In genomic region chr3:144506213-144506612, GRCm38 (mm10) we compare ENCODE assay signal across 9 mouse cellular contexts.
DNase-seq lines count a peak whose midpoint lies in the region; ATAC-seq lines count a peak whose summit lies in the region.
"Had no signal": no experiment of that assay in that cellular context is flagged by ENCODE, and none has a peak within 500 bp of the region (broad histone marks: within the 10 kb centered on the region; RNA-seq: fewer than 3 reads in every experiment).

No protein-coding gene starts in this region.

- no peak for ATAC-seq in hindbrain, embryonic 11.5 days (ENCODE audit: low FRiP score)
- ATAC-seq in hindbrain, embryonic 12.5 days (ENCODE audit: low FRiP score), result no peak
- peak; percentile 76 for ATAC-seq in liver, embryonic 13.5 days (ENCODE audit: low read depth)
- ATAC-seq in inflammation-experienced regulatory T-cells, adult 6 months, result no peak
- no peak for ATAC-seq in midbrain, embryonic 13.5 days

- H3K27me3 ChIP-seq in hindbrain, embryonic 11.5 days (ENCODE audit: control insufficient read depth, insufficient read depth, low read length), result no peaks in the 10 kb centered on the region
- no peaks in the 10 kb centered on the region for H3K27me3 ChIP-seq in hindbrain, embryonic 12.5 days
- H3K27me3 ChIP-seq in liver, embryonic 13.5 days, result no peaks in the 10 kb centered on the region
- no peaks in the 10 kb centered on the region for H3K27me3 ChIP-seq in midbrain, embryonic 13.5 days
- H3K27me3 ChIP-seq: hindbrain, embryonic 15.5 days had no signal

- no peaks in the 10 kb centered on the region for H3K36me3 ChIP-seq in hindbrain, embryonic 11.5 days (ENCODE audit: control insufficient read depth, insufficient read depth, low read length)
- H3K36me3 ChIP-seq in hindbrain, embryonic 12.5 days, result no peaks in the 10 kb centered on the region
- H3K36me3 ChIP-seq in liver, embryonic 13.5 days, result no peaks in the 10 kb centered on the region
- no peaks in the 10 kb centered on the region for H3K36me3 ChIP-seq in midbrain, embryonic 13.5 days
- H3K36me3 ChIP-seq: hindbrain, embryonic 15.5 days had no signal

- intact Hi-C loops in left cerebral cortex, postnatal 36 days (cut with DNase I), result no loop called here

- 12% methylated on average over 3 of the region's 3 CpGs for WGBS in hindbrain, embryonic 11.5 days
- 12% methylated on average over 3 of the region's 3 CpGs for WGBS in hindbrain, embryonic 12.5 days
- WGBS in liver, embryonic 13.5 days (ENCODE audit: insufficient replicate concordance), result 44% methylated on average over 3 of the region's 3 CpGs
- 32% methylated on average over 3 of the region's 3 CpGs for WGBS in midbrain, embryonic 13.5 days

- H3K27ac ChIP-seq in hindbrain, embryonic 11.5 days (ENCODE audit: low read depth, low read length), result no peak overlapping the region
- no peak overlapping the region for H3K27ac ChIP-seq in hindbrain, embryonic 12.5 days
- H3K27ac ChIP-seq in liver, embryonic 13.5 days, result peak overlapping the region; percentile 35; the same call in 1 of the 2 replicates
- H3K27ac ChIP-seq in midbrain, embryonic 13.5 days, result no peak overlapping the region
- H3K27ac ChIP-seq: hindbrain, embryonic 15.5 days had no signal

- H3K4me3 ChIP-seq in hindbrain, embryonic 11.5 days (ENCODE audit: low read depth, low read length), result no peak overlapping the region
- H3K4me3 ChIP-seq in hindbrain, embryonic 12.5 days, result no peak overlapping the region
- no peak overlapping the region for H3K4me3 ChIP-seq in liver, embryonic 13.5 days (replicated peaks)
- H3K4me3 ChIP-seq in midbrain, embryonic 13.5 days (replicated peaks), result no peak overlapping the region
- H3K4me3 ChIP-seq: hindbrain, embryonic 15.5 days had no signal

- DNase-seq in hindbrain, embryonic 11.5 days (ENCODE audit: low spot score), result peak; percentile 26
- DNase-seq in WW6 (ENCODE audit: low read depth, low spot score), result peak; percentile 7
- DNase-seq in heart, adult 9 months (ENCODE audit: low spot score in 2 of 2), result peak; percentile 34 to 45
- DNase-seq in liver, embryonic 13.5 days, result no peak
- no peak for DNase-seq in left cerebral cortex, postnatal 36 days (ENCODE audit: low spot score in 2 of 2)

- H3K4me2 ChIP-seq in hindbrain, embryonic 11.5 days (replicated peaks; ENCODE audit: low read depth, low read length), result no peak overlapping the region
- H3K4me2 ChIP-seq in hindbrain, embryonic 12.5 days (replicated peaks), result no peak overlapping the region
- no peak overlapping the region for H3K4me2 ChIP-seq in liver, embryonic 13.5 days
- no peak overlapping the region for H3K4me2 ChIP-seq in midbrain, embryonic 13.5 days (replicated peaks)
- H3K4me2 ChIP-seq: hindbrain, embryonic 15.5 days had no signal

- H3K4me1 ChIP-seq in hindbrain, embryonic 11.5 days (replicated peaks; ENCODE audit: control insufficient read depth, insufficient read depth, low read length), result no peaks in the 10 kb centered on the region
- peaks cover 16% of the 10 kb centered on the region for H3K4me1 ChIP-seq in hindbrain, embryonic 12.5 days
- H3K4me1 ChIP-seq in liver, embryonic 13.5 days (replicated peaks), result peaks cover 25% of the 10 kb centered on the region
- H3K4me1 ChIP-seq in midbrain, embryonic 13.5 days (replicated peaks), result peaks cover 31% of the 10 kb centered on the region

- no peak overlapping the region for H3K9ac ChIP-seq in hindbrain, embryonic 11.5 days (ENCODE audit: low read depth, low read length)
- H3K9ac ChIP-seq in hindbrain, embryonic 12.5 days, result no peak overlapping the region
- no peak overlapping the region for H3K9ac ChIP-seq in liver, embryonic 13.5 days
- H3K9ac ChIP-seq in midbrain, embryonic 13.5 days (replicated peaks), result no peak overlapping the region
- H3K9ac ChIP-seq: hindbrain, embryonic 15.5 days had no signal

- H3K9me3 ChIP-seq in hindbrain, embryonic 11.5 days (ENCODE audit: control insufficient read depth, low read length), result no peaks in the 10 kb centered on the region
- H3K9me3 ChIP-seq in hindbrain, embryonic 12.5 days (replicated peaks), result no peaks in the 10 kb centered on the region
- H3K9me3 ChIP-seq in liver, embryonic 13.5 days (replicated peaks), result no peaks in the 10 kb centered on the region
- no peaks in the 10 kb centered on the region for H3K9me3 ChIP-seq in midbrain, embryonic 13.5 days
- H3K9me3 ChIP-seq: hindbrain, embryonic 15.5 days had no signal

Comparison
In these comparisons a context has a peak if more than half of its experiments do, and no peak if none do; other contexts are left out.
1. DNase-seq: peak in hindbrain, embryonic 11.5 days (single experiment), WW6 (single experiment) and heart, adult 9 months (2 of 2); none in liver, embryonic 13.5 days (single experiment) and left cerebral cortex, postnatal 36 days (0 of 2).